ENCODE assay signal across 14 mouse cellular contexts in genomic region chr11:70162336-70162735, GRCm38 (mm10). TPM values are rescaled to one million over a fixed set of nuclear protein-coding genes. Genes with fewer than 3 reads are reported as not detected.
"Had no signal": no experiment of that assay in that cellular context is flagged by ENCODE, and none has a peak within 500 bp of the region (broad histone marks: within the 10 kb centered on the region; RNA-seq: fewer than 3 reads in every experiment).

No protein-coding gene starts in this region.

- DNase-seq: gastrocnemius, adult 2 months; gastrocnemius, postnatal 10 days; gastrocnemius, postnatal 36 days; heart, adult 18-20 months; heart, postnatal 14 days; heart, postnatal 36 days; kidney, adult 11 months; kidney, adult 2 months; kidney, adult 9 months; kidney, postnatal 14 days; kidney, postnatal 36 days; layer of hippocampus, adult 9-11 months; layer of hippocampus, postnatal 36 days had no signal

RNA-seq across cellular contexts. Expression of gene Mgl2, which starts 32.2 kb away (rescaled TPM):
- total RNA-seq: hindbrain, postnatal 0 days had no signal

RNA-seq across cellular contexts. Expression of gene Slc16a11, which starts 50.2 kb away (rescaled TPM):
- total RNA-seq: gastrocnemius, adult 2 months had no signal
